Mouse (Mus musculus): Measurements from ENCODE around the gene Plscr3. TPM values are rescaled to one million over a fixed set of nuclear protein-coding genes. Genes with fewer than 3 reads are reported as not detected.

Gene Plscr3
- polyA plus RNA-seq, 1 experiment from 2014 or later, result 117 TPM

- no peak for DNase-seq (ENCODE audit: low spot score)
- Histone ChIP-seq H3K36me3 (peaks cover 14% of the 10 kb centered on the region), H3K4me1 (peaks cover 34% of the 10 kb centered on the region), H3K9me3 (replicated peaks) (no peaks in the 10 kb centered on the region), H3K27me3 (ENCODE audit: low read depth, poor library complexity, severe bottlenecking) (no peaks in the 10 kb centered on the region), H3K4me3 (no peak overlapping the region), H3K27ac (no peak overlapping the region)
- WGBS, result 84% methylated on average over 5 of the region's 5 CpGs
Observed at GRCm38 (mm10) chr11:69894671-69895070, 48.5 kb downstream of the Plscr3 start.

DNA sequence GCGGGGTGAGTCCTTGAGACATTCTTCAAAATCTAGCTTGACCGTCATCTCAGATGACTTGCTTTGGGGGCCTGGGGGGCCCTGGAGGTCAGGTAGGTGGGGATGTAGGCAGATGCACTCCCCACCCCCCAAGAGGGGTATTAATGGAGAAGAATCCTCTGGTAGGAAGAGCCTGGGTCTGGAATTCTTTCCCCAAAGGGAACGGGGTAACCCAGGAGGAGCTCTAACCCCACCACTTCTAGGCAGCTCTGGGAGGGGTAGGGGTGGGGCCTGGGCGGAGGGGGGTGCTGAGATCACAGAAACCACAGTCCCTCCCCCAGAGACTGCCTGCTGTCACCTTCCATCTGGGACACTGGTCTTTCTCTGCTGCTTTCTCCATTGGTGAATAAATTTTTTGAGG lies 49.1 kb downstream of the Plscr3 start, which contains the start of gene Acap1:
Acap1 (minus strand) TSS at position 249 of the 400 bp plus-strand sequence.
- no peaks in the 10 kb centered on the region for H3K27me3 ChIP-seq (ENCODE audit: low read depth, poor library complexity, severe bottlenecking)
- 75% methylated on average over 4 of the region's 4 CpGs for WGBS
- peak within 1 kb of the TSS; percentile 2; the same call in 1 of the 2 replicates for H3K27ac ChIP-seq
- peaks cover 36% of the 10 kb centered on the region for H3K4me1 ChIP-seq
- H3K4me3 ChIP-seq, result no peak within 1 kb of the TSS
- H3K36me3 ChIP-seq, result peaks cover 14% of the 10 kb centered on the region
- no peaks in the 10 kb centered on the region for H3K9me3 ChIP-seq (replicated peaks)
- no peak for DNase-seq (ENCODE audit: low spot score)

- Histone ChIP-seq H3K9me3 (replicated peaks) (no peaks in the 10 kb centered on the region), H3K36me3 (peaks cover 35% of the 10 kb centered on the region), H3K4me1 (peaks cover 50% of the 10 kb centered on the region), H3K4me3 (peak overlapping the region; percentile 91), H3K27me3 (ENCODE audit: low read depth, poor library complexity, severe bottlenecking) (no peaks in the 10 kb centered on the region), H3K27ac (peak overlapping the region; percentile 99)
- WGBS, result 24% methylated on average over 4 of the region's 4 CpGs
- DNase-seq (ENCODE audit: low spot score), result no peak
Observed at GRCm38 (mm10) chr11:69899870-69900269, 53.7 kb downstream of the Plscr3 start.

- peak; percentile 87 for DNase-seq (ENCODE audit: low spot score)
- Histone ChIP-seq H3K27ac (peak within 1 kb of the TSS; percentile 99), H3K4me1 (peaks cover 45% of the 10 kb centered on the region), H3K4me3 (peak within 1 kb of the TSS; percentile 91), H3K9me3 (replicated peaks) (no peaks in the 10 kb centered on the region), H3K27me3 (ENCODE audit: low read depth, poor library complexity, severe bottlenecking) (no peaks in the 10 kb centered on the region), H3K36me3 (peaks cover 44% of the 10 kb centered on the region)
- 1% methylated on average over 38 of the region's 38 CpGs for WGBS
Observed at GRCm38 (mm10) chr11:69900471-69901405, 54.6 kb downstream of the Plscr3 start, which contains the start of the genes 2810408A11Rik and Neurl4. TSS of gene 2810408A11Rik (minus strand) at chr11:69900987. TSS of gene Neurl4 (plus strand) at chr11:69901072.

DNA sequence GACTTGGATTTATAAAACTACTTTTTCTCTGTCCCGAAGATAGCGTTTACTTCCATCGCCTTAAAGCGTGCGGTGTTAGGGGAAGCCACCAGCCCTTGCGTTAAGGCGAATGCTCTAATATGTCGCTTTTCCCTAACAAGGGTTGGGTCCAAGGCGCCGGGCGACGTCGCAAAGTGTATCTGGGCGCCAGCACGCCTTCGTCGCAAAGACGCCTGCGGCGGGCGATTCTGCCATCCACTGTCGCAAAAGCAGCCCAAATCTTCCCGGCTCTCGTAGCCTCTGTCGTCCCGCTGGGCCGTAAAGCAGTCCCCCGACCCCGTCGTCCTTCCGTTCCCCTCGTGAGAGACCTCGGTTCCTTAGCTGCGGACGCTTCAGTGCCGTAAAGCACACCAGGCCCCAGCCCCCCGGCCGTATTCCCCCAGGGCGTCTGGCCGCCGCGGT lies 55.2 kb downstream of the Plscr3 start:
- Histone ChIP-seq H3K4me3 (peak overlapping the region; percentile 91), H3K4me1 (peaks cover 45% of the 10 kb centered on the region), H3K36me3 (peaks cover 51% of the 10 kb centered on the region), H3K9me3 (replicated peaks) (no peaks in the 10 kb centered on the region), H3K27ac (peak overlapping the region; percentile 99), H3K27me3 (ENCODE audit: low read depth, poor library complexity, severe bottlenecking) (no peaks in the 10 kb centered on the region)
- peak; percentile 96 for DNase-seq (ENCODE audit: low spot score)
- WGBS, result under 1% methylated on average over 42 of the region's 42 CpGs

Small RNA genes lying within 50 kb of the gene (microRNA-seq; reads per million reads assigned to microRNA genes)
- not detected for gene Mir6924

Other genes with a start within 250 kb of the Plscr3 start
- 1.5 TPM in 2 replicates for gene Atp1b2, start 240.4 kb upstream of the Plscr3 start, polyA plus RNA-seq (2016; fragmentation: Nextera tagmentation; extraction: Ambion mirVana)
- gene Shbg, start 228.5 kb upstream of the Plscr3 start, polyA plus RNA-seq (2016; fragmentation: Nextera tagmentation; extraction: Ambion mirVana), result not detected in 2 replicates
- gene Sat2, start 224.4 kb upstream of the Plscr3 start, polyA plus RNA-seq (2016; fragmentation: Nextera tagmentation; extraction: Ambion mirVana), result 9.1 and 13.7 TPM in 2 replicates
- gene Fxr2, start 213.4 kb upstream of the Plscr3 start, polyA plus RNA-seq (2016; fragmentation: Nextera tagmentation; extraction: Ambion mirVana), result 45.4 and 48.1 TPM in 2 replicates
- 0.16 TPM in 1 of 2 replicates, not detected in the other for gene Sox15, start 191.1 kb upstream of the Plscr3 start, polyA plus RNA-seq (2016; fragmentation: Nextera tagmentation; extraction: Ambion mirVana)
- 66.8 and 74.2 TPM in 2 replicates for gene Mpdu1, start 183.7 kb upstream of the Plscr3 start, polyA plus RNA-seq (2016; fragmentation: Nextera tagmentation; extraction: Ambion mirVana)
- gene Cd68, start 180.2 kb upstream of the Plscr3 start, polyA plus RNA-seq (2016; fragmentation: Nextera tagmentation; extraction: Ambion mirVana), result 3.5 and 3.6 TPM in 2 replicates
- gene Eif4a1, start 174.0 kb upstream of the Plscr3 start, polyA plus RNA-seq (2016; fragmentation: Nextera tagmentation; extraction: Ambion mirVana), result 678 and 791 TPM in 2 replicates
- 149 and 151 TPM in 2 replicates for gene Senp3, start 164.3 kb upstream of the Plscr3 start, polyA plus RNA-seq (2016; fragmentation: Nextera tagmentation; extraction: Ambion mirVana)
- 0.20 and 0.45 TPM in 2 replicates for gene Tnfsf13, start 160.6 kb upstream of the Plscr3 start, polyA plus RNA-seq (2016; fragmentation: Nextera tagmentation; extraction: Ambion mirVana)
- gene Tnfsf12, start 150.5 kb upstream of the Plscr3 start, polyA plus RNA-seq (2016; fragmentation: Nextera tagmentation; extraction: Ambion mirVana), result 3.0 and 4.2 TPM in 2 replicates
- gene Tnfsfm13, start 150.3 kb upstream of the Plscr3 start, polyA plus RNA-seq (2016; fragmentation: Nextera tagmentation; extraction: Ambion mirVana), result 0.53 and 0.73 TPM in 2 replicates
- gene Polr2a, start 87.7 kb upstream of the Plscr3 start, polyA plus RNA-seq (2016; fragmentation: Nextera tagmentation; extraction: Ambion mirVana), result 41.8 and 47.0 TPM in 2 replicates
- gene Slc35g3, start 84.4 kb upstream of the Plscr3 start, polyA plus RNA-seq (2016; fragmentation: Nextera tagmentation; extraction: Ambion mirVana), result 0.09 and 0.10 TPM in 2 replicates
- gene Zbtb4, start 80.5 kb upstream of the Plscr3 start, polyA plus RNA-seq (2016; fragmentation: Nextera tagmentation; extraction: Ambion mirVana), result 0.25 and 0.59 TPM in 2 replicates
- 0.87 and 2.5 TPM in 2 replicates for gene Chrnb1, start 50.4 kb upstream of the Plscr3 start, polyA plus RNA-seq (2016; fragmentation: Nextera tagmentation; extraction: Ambion mirVana)
- 0.40 and 0.55 TPM in 2 replicates for gene Fgf11, start 44.5 kb upstream of the Plscr3 start, polyA plus RNA-seq (2016; fragmentation: Nextera tagmentation; extraction: Ambion mirVana)
- gene Tmem102, start 40.8 kb upstream of the Plscr3 start, polyA plus RNA-seq (2016; fragmentation: Nextera tagmentation; extraction: Ambion mirVana), result 1.4 and 1.5 TPM in 2 replicates
- gene Gm39566, start 31.1 kb upstream of the Plscr3 start, polyA plus RNA-seq (2016; fragmentation: Nextera tagmentation; extraction: Ambion mirVana), result not detected in 2 replicates
- gene Spem2, start 27.9 kb upstream of the Plscr3 start, polyA plus RNA-seq (2016; fragmentation: Nextera tagmentation; extraction: Ambion mirVana), result not detected in 2 replicates
- gene Spem1, start 24.2 kb upstream of the Plscr3 start, polyA plus RNA-seq (2016; fragmentation: Nextera tagmentation; extraction: Ambion mirVana), result not detected in 2 replicates
- gene Nlgn2, start 8.6 kb upstream of the Plscr3 start, polyA plus RNA-seq (2016; fragmentation: Nextera tagmentation; extraction: Ambion mirVana), result 2.2 and 3.5 TPM in 2 replicates
- 269 and 280 TPM in 2 replicates for gene Tmem256, start 7.9 kb upstream of the Plscr3 start, polyA plus RNA-seq (2016; fragmentation: Nextera tagmentation; extraction: Ambion mirVana)
- 1.1 TPM in 2 replicates for gene Tnk1, start 12.4 kb downstream of the Plscr3 start, polyA plus RNA-seq (2016; fragmentation: Nextera tagmentation; extraction: Ambion mirVana)
- not detected in 2 replicates for gene Tmem95, start 31.6 kb downstream of the Plscr3 start, polyA plus RNA-seq (2016; fragmentation: Nextera tagmentation; extraction: Ambion mirVana)
- gene Kctd11, start 35.0 kb downstream of the Plscr3 start, polyA plus RNA-seq (2016; fragmentation: Nextera tagmentation; extraction: Ambion mirVana), result 6.1 and 6.4 TPM in 2 replicates
- gene Acap1, start 49.2 kb downstream of the Plscr3 start, polyA plus RNA-seq (2016; fragmentation: Nextera tagmentation; extraction: Ambion mirVana), result 0.93 and 1.7 TPM in 2 replicates
- gene 2810408A11Rik, start 54.6 kb downstream of the Plscr3 start, polyA plus RNA-seq (2016; fragmentation: Nextera tagmentation; extraction: Ambion mirVana), result 20.2 and 25.8 TPM in 2 replicates
- 12.6 and 13.3 TPM in 2 replicates for gene Neurl4, start 54.7 kb downstream of the Plscr3 start, polyA plus RNA-seq (2016; fragmentation: Nextera tagmentation; extraction: Ambion mirVana)
- gene Gps2, start 67.5 kb downstream of the Plscr3 start, polyA plus RNA-seq (2016; fragmentation: Nextera tagmentation; extraction: Ambion mirVana), result 77.7 and 91.6 TPM in 2 replicates
- 3,029 and 3,766 TPM in 2 replicates for gene Eif5a, start 75.6 kb downstream of the Plscr3 start, polyA plus RNA-seq (2016; fragmentation: Nextera tagmentation; extraction: Ambion mirVana)
- 6.1 TPM in 2 replicates for gene Ybx2, start 89.4 kb downstream of the Plscr3 start, polyA plus RNA-seq (2016; fragmentation: Nextera tagmentation; extraction: Ambion mirVana)
- gene Slc2a4, start 101.8 kb downstream of the Plscr3 start, polyA plus RNA-seq (2016; fragmentation: Nextera tagmentation; extraction: Ambion mirVana), result 19.9 and 29.3 TPM in 2 replicates
- gene Cldn7, start 118.4 kb downstream of the Plscr3 start, polyA plus RNA-seq (2016; fragmentation: Nextera tagmentation; extraction: Ambion mirVana), result 28.7 and 35.4 TPM in 2 replicates
- 22.2 and 24.8 TPM in 2 replicates for gene Ctdnep1, start 134.8 kb downstream of the Plscr3 start, polyA plus RNA-seq (2016; fragmentation: Nextera tagmentation; extraction: Ambion mirVana)
- gene Elp5, start 136.1 kb downstream of the Plscr3 start, polyA plus RNA-seq (2016; fragmentation: Nextera tagmentation; extraction: Ambion mirVana), result 154 and 176 TPM in 2 replicates
- gene Gabarap, start 144.8 kb downstream of the Plscr3 start, polyA plus RNA-seq (2016; fragmentation: Nextera tagmentation; extraction: Ambion mirVana), result 280 and 332 TPM in 2 replicates
- gene Phf23, start 149.4 kb downstream of the Plscr3 start, polyA plus RNA-seq (2016; fragmentation: Nextera tagmentation; extraction: Ambion mirVana), result 101 and 106 TPM in 2 replicates
- 65.2 and 70.6 TPM in 2 replicates for gene Dvl2, start 154.2 kb downstream of the Plscr3 start, polyA plus RNA-seq (2016; fragmentation: Nextera tagmentation; extraction: Ambion mirVana)
- 36.4 and 52.1 TPM in 2 replicates for gene Acadvl, start 169.0 kb downstream of the Plscr3 start, polyA plus RNA-seq (2016; fragmentation: Nextera tagmentation; extraction: Ambion mirVana)
- 8.8 and 12.9 TPM in 2 replicates for gene Dlg4, start 170.6 kb downstream of the Plscr3 start, polyA plus RNA-seq (2016; fragmentation: Nextera tagmentation; extraction: Ambion mirVana)
- 0.71 and 0.74 TPM in 2 replicates for gene Asgr1, start 207.7 kb downstream of the Plscr3 start, polyA plus RNA-seq (2016; fragmentation: Nextera tagmentation; extraction: Ambion mirVana)
- not detected in 2 replicates for gene Asgr2, start 246.3 kb downstream of the Plscr3 start, polyA plus RNA-seq (2016; fragmentation: Nextera tagmentation; extraction: Ambion mirVana)